Mouse (Mus musculus): Measurements from ENCODE around the gene Col16a1. TPM values are rescaled to one million over a fixed set of nuclear protein-coding genes. Genes with fewer than 3 reads are reported as not detected.

Gene Col16a1
- polyA plus RNA-seq, 1 experiment = 12.7 TPM

DNA sequence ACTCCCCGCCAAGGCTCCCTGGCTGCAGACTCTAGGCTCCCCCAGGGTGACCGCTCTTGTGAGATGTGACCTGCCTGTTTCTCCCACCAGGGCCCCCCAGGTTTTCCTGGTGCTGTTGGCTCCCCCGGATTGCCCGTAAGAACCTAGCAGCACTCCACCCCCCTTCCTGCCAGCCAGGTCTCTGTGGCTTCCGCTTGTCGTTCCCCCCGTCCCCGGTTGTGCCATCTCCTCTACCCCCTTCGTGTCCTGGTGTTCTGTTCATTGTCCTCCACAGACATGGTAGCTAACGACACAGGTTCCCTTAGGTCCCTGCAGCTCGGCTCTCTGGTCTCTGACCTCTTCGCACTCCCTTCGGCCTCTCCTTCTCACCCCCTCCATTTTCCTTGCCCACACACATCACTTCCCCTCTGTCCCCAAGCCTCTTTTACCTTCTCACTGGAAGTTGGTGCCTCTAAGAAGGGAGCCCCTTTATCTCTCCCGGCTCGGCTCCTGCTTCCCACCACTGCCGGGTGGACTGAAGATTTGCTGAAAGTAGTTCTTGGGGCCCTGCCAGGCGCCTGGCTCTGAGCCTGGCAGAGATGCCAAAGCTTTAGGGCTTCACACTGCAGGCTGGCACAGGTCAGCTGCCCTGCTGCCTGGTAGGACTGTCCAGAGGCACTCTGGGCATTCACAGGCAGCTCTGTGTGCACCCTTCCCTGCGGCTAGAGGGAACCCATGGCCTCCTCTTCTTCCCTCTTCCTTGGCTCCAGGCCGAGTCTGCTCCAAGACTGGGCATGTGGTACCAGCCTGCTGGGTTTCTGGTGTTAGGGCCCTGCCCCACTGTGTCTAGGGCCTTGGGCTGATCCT lies 33.9 kb downstream of the Col16a1 start:
- DNase-seq = peak; percentile 94

DNA sequence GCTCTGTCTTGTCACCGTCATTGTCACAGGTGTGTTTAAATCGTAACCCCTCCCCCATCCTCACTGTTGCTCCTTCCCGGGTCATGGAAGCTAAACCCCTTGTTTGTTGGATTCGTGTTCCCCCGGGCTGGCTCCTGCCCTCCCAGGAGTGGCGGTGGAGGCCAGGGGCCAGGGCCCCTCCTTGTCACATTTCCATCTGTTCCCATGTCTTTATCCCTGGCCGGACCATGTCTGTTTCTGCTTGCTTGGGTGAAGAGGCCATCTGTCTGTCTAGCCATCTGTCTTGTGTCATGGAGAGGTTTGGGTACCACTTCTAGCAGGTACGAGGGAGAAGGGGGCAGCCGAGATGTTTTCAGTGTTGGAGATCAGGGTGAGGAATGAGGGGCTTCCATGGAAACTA lies 34.6 kb downstream of the Col16a1 start:
- peaks cover 4% of the 10 kb centered on the region for H3K4me1 ChIP-seq (ENCODE audit: control insufficient read depth, insufficient read depth, low read length)
- H3K27ac ChIP-seq (ENCODE audit: insufficient read depth, low read depth, low read length) = no peak overlapping the region
- TF ChIP-seq POLR2A (IDR thresholded peaks at IDR 0.05; ENCODE audit: low read depth, low read length) = no peak
- TF ChIP-seq CTCF (conservative IDR thresholded peaks at IDR 0.05; ENCODE audit: insufficient read depth, insufficient read length, low read depth, low read length) = no peak
- H3K4me3 ChIP-seq (ENCODE audit: insufficient read depth, low read depth, low read length) = no peak overlapping the region
- H3K27me3 ChIP-seq (replicated peaks; ENCODE audit: control insufficient read depth, insufficient read depth, low read length) = no peaks in the 10 kb centered on the region
- WGBS = 63% methylated on average over 9 of the region's 9 CpGs
- no peaks in the 10 kb centered on the region for H3K36me3 ChIP-seq (ENCODE audit: control insufficient read depth, insufficient read depth, low read length)
- no peak for DNase-seq

More for the DNA sequence above, 33.9 kb downstream of the Col16a1 start:
- H3K36me3 ChIP-seq (ENCODE audit: control insufficient read depth, insufficient read depth, low read length) = no peaks in the 10 kb centered on the region
- WGBS = 59% methylated on average over 19 of the region's 19 CpGs
- peaks cover 4% of the 10 kb centered on the region for H3K4me1 ChIP-seq (ENCODE audit: control insufficient read depth, insufficient read depth, low read length)
- no peak for TF ChIP-seq POLR2A (IDR thresholded peaks at IDR 0.05; ENCODE audit: low read depth, low read length)
- no peak for TF ChIP-seq CTCF (conservative IDR thresholded peaks at IDR 0.05; ENCODE audit: insufficient read depth, insufficient read length, low read depth, low read length)
- no peaks in the 10 kb centered on the region for H3K27me3 ChIP-seq (replicated peaks; ENCODE audit: control insufficient read depth, insufficient read depth, low read length)
- H3K4me3 ChIP-seq (ENCODE audit: insufficient read depth, low read depth, low read length) = no peak overlapping the region
- no peak overlapping the region for H3K27ac ChIP-seq (ENCODE audit: insufficient read depth, low read depth, low read length)

DNA sequence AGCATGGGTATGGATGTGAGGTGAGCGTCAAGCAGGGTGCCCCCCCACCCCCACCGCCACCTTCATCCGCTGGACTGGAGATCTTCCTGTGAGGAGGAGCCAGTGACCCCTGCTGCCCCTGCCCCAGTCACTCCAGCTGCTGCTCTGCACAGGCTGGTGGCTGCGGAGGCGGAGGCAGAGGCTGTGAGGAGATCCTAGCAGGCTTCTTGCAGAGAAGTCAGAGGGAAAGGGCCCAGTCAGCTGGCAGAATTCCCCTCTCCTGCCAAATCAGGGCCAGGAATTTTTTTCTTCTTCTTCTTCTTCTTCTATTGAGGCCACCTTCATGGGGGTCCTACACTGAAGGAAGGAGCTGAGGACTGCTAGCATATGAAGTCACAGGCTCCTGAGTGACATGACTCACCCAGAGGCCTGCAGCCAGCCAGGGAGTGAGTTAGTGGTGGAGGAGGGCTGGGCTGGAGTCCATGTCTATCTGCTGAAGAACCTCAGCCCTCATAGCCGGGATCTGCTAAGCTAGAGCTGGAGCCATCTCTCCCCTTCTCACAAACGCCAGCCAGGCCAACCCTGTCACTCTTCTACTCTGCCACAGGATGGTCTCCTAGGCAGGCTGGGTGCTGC lies 36.8 kb downstream of the Col16a1 start:
- 75% methylated on average over 7 of the region's 7 CpGs for WGBS
- no peaks in the 10 kb centered on the region for H3K27me3 ChIP-seq (replicated peaks; ENCODE audit: control insufficient read depth, insufficient read depth, low read length)
- TF ChIP-seq POLR2A (IDR thresholded peaks at IDR 0.05; ENCODE audit: low read depth, low read length) = no peak
- no peak for TF ChIP-seq CTCF (conservative IDR thresholded peaks at IDR 0.05; ENCODE audit: insufficient read depth, insufficient read length, low read depth, low read length)
- peaks cover 4% of the 10 kb centered on the region for H3K4me1 ChIP-seq (ENCODE audit: control insufficient read depth, insufficient read depth, low read length)
- H3K36me3 ChIP-seq (ENCODE audit: control insufficient read depth, insufficient read depth, low read length) = no peaks in the 10 kb centered on the region
- no peak overlapping the region for H3K27ac ChIP-seq (ENCODE audit: insufficient read depth, low read depth, low read length)
- DNase-seq = no peak
- no peak overlapping the region for H3K4me3 ChIP-seq (ENCODE audit: insufficient read depth, low read depth, low read length)

DNA sequence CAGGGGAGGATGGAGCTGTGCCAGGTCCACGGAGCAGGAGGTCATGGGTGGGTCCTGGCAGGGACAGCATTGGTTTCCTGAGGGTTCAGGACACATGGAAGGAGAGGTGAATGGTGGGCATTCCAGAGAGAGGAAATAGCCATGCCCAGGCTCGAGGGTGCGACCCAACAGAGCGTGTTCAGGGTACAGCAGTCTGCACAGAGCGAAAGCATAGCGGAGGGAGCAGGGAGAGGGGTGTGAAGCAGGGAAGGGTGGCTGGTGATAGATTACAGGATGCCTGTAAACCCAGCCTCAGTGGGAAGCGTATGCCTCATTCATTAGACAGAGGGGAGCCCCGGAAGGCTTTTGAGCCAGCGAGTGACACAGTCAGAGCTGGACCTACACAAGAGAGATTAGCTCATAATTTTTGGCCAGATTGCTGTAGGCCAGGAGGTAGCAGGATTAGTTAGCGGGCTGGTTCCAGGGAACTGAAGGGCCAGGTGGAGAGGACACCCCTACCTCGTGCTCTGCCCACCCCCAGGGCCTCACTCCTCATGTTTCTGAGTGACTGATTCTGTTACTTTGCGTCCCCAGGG lies 37.7 kb downstream of the Col16a1 start:
- TF ChIP-seq POLR2A (IDR thresholded peaks at IDR 0.05; ENCODE audit: low read depth, low read length) (no peak), CTCF (conservative IDR thresholded peaks at IDR 0.05; ENCODE audit: insufficient read depth, insufficient read length, low read depth, low read length) (no peak)
- Histone ChIP-seq H3K36me3 (ENCODE audit: control insufficient read depth, insufficient read depth, low read length) (no peaks in the 10 kb centered on the region), H3K27ac (ENCODE audit: insufficient read depth, low read depth, low read length) (no peak overlapping the region), H3K4me3 (ENCODE audit: insufficient read depth, low read depth, low read length) (no peak overlapping the region), H3K27me3 (replicated peaks; ENCODE audit: control insufficient read depth, insufficient read depth, low read length) (no peaks in the 10 kb centered on the region), H3K4me1 (ENCODE audit: control insufficient read depth, insufficient read depth, low read length) (peaks cover 4% of the 10 kb centered on the region)
- DNase-seq = no peak
- WGBS = 74% methylated on average over 12 of the region's 12 CpGs

DNA sequence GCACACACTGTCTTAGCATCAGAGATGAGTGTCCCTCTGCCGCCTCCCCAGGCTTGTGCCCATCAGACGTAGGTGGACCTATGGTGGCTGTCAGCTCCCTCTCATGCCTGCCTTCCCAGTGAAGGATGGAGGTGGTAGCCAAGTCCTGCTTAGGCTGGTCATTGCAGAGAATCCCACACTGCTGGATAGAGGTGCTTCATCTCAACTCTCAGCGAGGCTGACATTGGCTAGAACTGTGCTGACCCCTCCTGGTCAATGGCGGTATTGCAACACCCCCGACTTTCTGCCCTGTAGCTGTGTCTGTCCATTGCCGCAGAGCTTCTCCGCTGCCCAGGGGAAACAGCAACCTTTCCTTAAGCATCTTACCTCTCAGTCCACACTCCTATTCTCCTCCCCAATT lies 39.7 kb downstream of the Col16a1 start:
- Histone ChIP-seq H3K27ac (ENCODE audit: insufficient read depth, low read depth, low read length) (no peak overlapping the region), H3K36me3 (ENCODE audit: control insufficient read depth, insufficient read depth, low read length) (no peaks in the 10 kb centered on the region), H3K27me3 (replicated peaks; ENCODE audit: control insufficient read depth, insufficient read depth, low read length) (no peaks in the 10 kb centered on the region), H3K4me3 (ENCODE audit: insufficient read depth, low read depth, low read length) (no peak overlapping the region), H3K4me1 (ENCODE audit: control insufficient read depth, insufficient read depth, low read length) (no peaks in the 10 kb centered on the region)
- TF ChIP-seq POLR2A (IDR thresholded peaks at IDR 0.05; ENCODE audit: low read depth, low read length) = no peak
- TF ChIP-seq CTCF (conservative IDR thresholded peaks at IDR 0.05; ENCODE audit: insufficient read depth, insufficient read length, low read depth, low read length) = peak; percentile 99; the same call in 1 of the 2 replicates
- DNase-seq = peak; percentile 91
- 15% methylated on average over 7 of the region's 7 CpGs for WGBS

DNA sequence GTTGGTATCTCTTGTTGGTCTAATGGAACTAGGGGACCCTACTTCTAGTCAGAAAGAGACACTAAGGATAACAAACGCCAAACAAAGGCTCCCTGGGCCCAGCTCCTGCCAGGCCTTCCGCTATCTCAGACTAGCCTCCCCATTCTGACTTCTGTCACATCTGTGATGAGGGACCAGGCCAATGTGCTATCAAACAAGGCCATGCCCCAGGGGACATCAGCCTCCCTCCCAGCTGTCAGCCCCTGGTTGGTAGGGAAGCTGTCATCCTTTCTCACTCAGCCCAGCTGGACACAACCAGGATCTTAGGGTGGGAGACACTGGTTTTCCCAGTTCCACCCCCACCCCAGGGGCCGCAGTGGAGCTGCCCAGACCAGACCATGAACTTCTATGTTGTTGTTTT lies 47.5 kb downstream of the Col16a1 start:
- 93% methylated on average over 3 of the region's 3 CpGs for WGBS
- H3K4me1 ChIP-seq (ENCODE audit: control insufficient read depth, insufficient read depth, low read length) = no peaks in the 10 kb centered on the region
- TF ChIP-seq CTCF (conservative IDR thresholded peaks at IDR 0.05; ENCODE audit: insufficient read depth, insufficient read length, low read depth, low read length) (no peak), POLR2A (IDR thresholded peaks at IDR 0.05; ENCODE audit: low read depth, low read length) (no peak)
- H3K27me3 ChIP-seq (replicated peaks; ENCODE audit: control insufficient read depth, insufficient read depth, low read length) = no peaks in the 10 kb centered on the region
- DNase-seq = no peak
- H3K27ac ChIP-seq (ENCODE audit: insufficient read depth, low read depth, low read length) = no peak overlapping the region
- H3K4me3 ChIP-seq (ENCODE audit: insufficient read depth, low read depth, low read length) = no peak overlapping the region
- no peaks in the 10 kb centered on the region for H3K36me3 ChIP-seq (ENCODE audit: control insufficient read depth, insufficient read depth, low read length)

DNA sequence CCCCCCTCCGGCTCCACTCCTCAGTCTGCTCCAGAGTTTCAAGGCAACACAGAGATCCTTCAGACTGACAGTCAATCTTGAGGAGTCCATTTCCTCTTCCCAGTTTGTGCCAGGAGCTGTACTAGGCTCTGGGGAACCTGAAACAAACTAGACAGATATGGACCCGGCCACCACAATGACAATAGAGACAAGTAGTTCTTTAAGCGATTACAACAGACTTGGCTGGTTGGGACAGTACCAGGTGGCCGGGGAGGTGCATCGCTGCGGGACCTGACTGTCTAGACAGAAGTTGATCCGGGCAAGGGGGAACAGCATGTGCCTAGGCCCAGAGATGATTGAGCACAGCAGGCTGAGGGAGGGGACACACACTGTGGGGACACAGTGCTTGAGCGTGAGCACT lies 53.5 kb downstream of the Col16a1 start:
- H3K4me1 ChIP-seq (ENCODE audit: control insufficient read depth, insufficient read depth, low read length) = peaks cover 14% of the 10 kb centered on the region; the same call in 1 of the 2 replicates
- DNase-seq = no peak
- H3K27me3 ChIP-seq (replicated peaks; ENCODE audit: control insufficient read depth, insufficient read depth, low read length) = no peaks in the 10 kb centered on the region
- no peaks in the 10 kb centered on the region for H3K36me3 ChIP-seq (ENCODE audit: control insufficient read depth, insufficient read depth, low read length)
- no peak overlapping the region for H3K4me3 ChIP-seq (ENCODE audit: insufficient read depth, low read depth, low read length)
- TF ChIP-seq POLR2A (IDR thresholded peaks at IDR 0.05; ENCODE audit: low read depth, low read length) (no peak), CTCF (conservative IDR thresholded peaks at IDR 0.05; ENCODE audit: insufficient read depth, insufficient read length, low read depth, low read length) (no peak)
- H3K27ac ChIP-seq (ENCODE audit: insufficient read depth, low read depth, low read length) = no peak overlapping the region
- WGBS = 55% methylated on average over 8 of the region's 8 CpGs
